Mouse (Mus musculus) left cerebral cortex, adult 9 months (tissue): ENCODE measurements at regions not wholly inside any gene's neighbourhood (a gene's known extent, or its start where the extent isn't known, plus 50 kb on each side); places are given as distances from the start of the nearest gene placed in this dataset.

ENCODE experiments used
- DNase-seq, 2 experiments: peaks; one replicate each; pipeline ENCODE4 v3.0.0; 2022; ENCODE audit warnings: low spot score in 2 of 2

DNA sequence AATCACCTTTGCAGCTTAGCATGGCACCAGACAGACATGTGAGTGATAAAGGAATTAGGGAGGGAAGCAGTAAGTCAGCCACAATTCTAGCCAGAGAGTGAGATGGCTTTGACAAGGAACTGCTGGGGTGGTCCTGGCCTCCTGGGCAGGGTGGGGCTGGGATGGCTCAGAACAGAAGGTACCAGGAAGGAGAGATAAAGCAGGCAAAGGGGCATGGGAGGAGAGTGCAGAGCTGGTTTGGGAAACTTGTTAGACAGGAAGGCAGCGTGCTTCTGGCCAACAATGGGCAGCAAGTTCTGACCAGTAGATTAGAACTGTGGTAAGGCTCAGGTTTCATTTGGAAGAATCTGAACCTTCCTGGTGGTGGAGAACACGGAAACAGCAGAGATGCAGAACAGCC lies 130.5 kb upstream of the Mkln1 start:
- DNase-seq = no peak

DNA sequence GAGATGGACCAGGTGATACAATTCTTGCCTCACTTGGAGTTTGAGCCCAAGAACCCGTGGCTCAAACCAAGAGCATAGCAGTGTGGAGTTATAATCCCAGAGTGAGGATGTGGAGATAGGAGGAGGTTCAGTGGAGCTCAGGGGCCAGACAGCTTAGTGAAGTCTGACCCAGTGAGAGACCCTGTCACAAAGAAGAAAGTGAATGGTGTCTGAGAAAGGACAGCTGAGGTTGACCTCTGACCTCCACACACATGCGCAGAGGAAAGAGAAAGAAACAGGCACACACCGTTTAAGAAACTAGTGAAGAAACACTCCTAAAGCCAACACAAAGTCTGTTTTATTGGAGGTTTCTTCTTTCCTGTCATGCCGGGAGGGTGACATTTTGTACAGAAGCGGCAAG lies 124.7 kb upstream of the Mkln1 start:
- DNase-seq = no peak

DNA sequence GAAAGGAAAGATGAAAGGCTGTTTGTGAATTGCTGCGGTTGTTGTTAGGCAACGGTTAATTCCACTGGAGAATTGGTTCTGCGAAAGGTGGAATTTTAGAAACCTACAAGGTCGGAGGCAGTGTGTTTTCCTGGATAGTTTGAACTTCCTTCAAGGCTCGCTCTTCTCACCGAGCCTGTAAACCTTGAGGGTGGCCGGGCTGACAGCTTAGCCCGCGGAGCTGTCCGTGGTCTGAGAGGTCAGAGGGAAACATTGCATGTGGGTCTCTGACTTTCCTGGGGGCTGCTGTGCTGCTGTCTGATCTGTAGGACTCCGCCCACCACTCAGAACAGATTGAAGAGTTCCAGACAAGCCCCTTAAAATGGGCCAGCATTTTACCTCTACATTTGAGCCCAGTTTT lies 124.3 kb upstream of the Mkln1 start:
- no peak for DNase-seq

DNA sequence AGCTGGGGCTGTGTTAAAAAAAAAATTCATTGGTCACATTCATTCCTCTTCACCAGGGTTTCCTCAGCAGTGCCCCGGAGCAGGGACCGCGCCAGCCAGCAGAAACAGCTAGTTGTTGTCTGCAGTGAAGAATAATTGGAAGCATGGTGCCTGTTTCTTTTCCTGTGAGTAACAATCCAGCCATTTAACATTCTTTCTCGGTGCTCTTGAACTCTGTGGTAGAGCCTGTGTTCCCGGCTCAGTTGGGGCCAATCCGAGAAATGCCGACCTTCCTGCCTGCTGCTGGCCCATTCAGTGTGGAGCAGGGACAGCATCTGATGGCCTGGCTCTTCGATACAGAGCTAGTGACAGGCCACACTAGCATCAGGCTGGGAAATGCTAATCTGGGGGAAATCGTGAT lies 120.7 kb upstream of the Mkln1 start:
- DNase-seq = no peak

DNA sequence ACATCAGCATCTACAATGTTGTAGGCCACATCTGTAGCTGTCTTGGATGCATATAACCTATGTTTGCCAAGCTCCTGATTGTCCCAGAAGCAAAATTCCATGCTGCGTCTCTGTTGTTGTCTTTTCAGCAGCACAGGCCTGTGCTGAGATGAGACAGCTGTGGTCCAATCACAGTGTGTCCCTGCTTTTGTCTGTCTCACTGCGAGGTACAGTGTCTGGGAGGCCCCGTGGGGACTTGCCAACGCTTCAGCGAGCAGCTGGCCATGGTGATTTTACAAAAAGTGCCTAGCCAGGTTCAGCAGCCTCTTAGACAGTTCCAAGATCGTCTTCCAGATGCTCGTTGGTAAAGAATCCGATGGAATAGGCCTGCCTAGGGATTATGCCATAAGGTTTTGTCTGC lies 114.6 kb upstream of the Mkln1 start:
- DNase-seq = no peak

DNA sequence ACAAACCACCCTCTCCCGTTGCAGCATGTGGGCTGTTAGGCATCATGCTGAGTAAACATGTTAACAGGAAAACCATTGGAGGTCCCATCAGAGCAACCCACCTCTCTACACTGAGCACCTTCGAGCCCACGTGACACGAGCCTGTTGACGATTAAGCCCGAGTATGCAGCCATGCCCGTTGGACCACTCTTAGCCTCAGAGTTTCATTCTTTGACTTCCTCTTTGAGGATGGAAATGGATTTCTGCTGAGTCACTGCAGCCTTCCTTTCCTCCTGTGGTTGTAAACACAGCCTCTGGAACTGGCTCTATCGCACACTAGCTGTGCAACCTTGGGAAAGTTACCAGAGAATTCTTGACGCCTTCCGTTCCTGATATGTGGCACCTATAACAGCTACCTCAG lies 114.1 kb upstream of the Mkln1 start:
- DNase-seq = no peak

DNA sequence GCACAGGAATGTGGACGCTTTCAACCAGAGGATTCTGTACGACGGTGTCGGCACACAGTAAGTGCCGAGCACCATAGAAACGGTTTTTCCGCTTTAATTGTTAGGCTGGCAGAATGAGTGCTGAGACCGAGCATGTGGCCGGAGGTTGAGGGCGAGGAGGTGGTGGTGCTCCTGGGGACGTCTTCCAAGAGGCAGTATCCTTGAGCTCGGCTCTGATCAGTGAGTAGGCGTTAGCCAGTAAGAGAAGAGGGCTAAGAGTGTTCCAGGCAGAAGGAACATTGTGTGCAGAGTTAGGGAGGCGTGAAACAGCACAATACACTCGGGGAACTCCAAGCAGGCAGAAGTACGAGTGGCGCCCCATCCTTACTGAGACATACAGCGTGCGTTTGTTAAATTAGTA lies 113.5 kb upstream of the Mkln1 start:
- peak; percentile 83 to 91 for DNase-seq

DNA sequence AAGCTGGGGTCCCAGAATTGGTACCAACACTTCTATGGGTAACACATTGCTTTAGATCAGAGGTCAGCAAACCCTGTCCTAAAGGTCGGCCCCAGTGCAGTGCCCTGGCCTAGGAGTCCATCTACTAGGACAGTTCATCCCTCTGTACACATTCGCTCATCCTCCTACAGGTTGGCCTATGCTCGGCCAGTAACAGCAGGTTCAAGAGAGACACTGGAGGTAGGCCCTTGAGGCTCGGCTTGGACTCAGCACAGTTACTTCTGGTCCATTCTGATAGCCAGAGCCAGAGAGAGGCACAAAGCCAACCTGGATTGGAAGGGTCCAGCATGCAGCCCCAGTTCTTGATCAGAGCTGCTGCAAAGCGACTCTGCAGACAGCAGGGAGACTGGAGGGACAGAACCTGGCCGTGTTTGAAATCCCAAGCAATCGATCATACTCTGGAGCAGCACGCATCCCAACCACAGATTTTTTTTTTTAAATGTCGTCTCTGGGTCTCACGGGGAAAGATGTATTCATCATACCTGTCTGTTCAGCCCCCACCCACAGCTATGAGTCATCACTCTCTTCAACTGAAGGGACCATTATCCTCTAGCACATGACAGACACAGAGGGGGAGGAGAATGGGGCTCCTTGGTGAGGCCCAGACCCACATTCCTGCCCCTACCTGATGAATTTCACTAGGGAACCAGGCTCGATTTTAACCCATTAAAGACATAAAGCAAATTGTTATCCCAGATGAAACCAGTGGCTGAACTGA lies 112.4 kb upstream of the Mkln1 start:
- DNase-seq = no peak

DNA sequence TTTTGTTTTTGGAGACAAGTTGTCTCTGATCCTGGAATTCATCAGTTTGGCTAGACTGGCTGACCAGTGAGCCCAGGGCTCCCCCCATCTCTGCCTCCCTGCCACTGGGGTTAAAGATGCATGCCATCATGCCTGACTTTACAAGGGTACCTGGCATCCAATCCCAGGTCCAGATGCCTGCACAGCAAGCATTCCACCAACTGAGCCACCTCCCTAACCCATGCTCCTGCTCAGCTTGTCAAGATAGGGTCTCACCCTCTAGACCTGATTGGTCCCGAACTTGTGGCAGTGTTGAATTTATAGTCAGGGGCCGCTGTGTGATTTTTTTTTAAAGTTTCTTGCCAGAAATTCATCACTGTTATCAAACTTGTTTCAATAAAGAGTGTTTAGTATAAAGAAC lies 111.4 kb upstream of the Mkln1 start:
- no peak for DNase-seq

DNA sequence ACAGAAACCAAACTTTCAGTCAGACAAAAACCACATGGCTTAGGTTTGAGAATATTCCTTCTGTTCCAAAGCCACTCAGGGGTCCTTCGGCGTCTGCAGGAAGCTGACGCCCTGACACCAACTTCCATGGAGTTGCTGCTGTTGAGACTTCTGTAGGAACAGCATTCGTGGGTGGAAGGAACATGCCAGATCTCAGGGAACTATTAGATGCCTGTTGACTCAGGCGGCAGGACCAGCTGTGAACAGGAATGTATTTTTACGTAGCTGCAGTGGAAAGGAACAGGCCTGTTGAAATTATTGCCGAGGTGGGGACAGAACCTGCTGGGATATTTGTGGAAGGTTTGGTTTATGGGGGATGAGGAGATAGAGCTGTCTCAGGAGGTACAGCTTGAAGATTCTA lies 110.8 kb upstream of the Mkln1 start:
- DNase-seq = peak in 1 of 2 experiments; percentile 74

DNA sequence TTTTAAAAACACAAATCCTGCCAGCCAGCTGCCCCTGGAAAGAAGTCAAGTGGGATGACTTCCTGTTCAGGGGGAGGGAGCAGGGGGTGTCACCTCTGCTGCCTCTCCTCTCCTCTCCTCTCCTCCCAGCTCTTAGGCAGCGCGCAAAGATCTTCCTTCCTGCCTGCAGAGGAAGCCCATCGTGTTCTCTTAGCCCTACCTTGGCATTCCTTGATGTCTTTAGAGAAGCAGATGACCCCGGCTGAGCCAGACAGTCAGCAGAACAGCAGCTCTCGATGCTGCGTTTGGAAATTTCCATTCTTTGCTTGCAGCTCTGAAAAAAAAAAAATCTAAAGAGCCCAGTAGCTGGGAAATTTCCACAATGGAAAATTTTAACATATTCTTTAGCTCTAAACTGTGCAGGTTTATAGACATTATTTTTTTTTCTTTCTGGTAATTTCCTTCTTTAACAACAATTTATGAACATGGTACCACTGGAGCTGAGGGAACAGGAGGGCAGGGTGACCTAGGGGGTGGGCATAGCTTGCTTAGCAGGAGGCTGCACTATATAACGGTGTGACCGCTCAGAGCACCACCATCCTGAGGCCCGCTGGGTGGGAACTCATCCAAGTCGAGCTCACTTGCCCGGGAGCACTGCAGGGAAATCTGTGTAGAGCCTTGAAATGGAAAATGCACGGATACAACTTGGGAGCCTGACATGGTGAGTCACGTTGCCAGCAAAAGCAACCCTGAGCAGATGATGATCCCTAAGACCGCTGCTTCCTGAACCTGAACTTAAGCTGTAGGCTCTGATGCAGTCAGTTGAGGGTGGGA lies 109.9 kb upstream of the Mkln1 start:
- peak in 1 of 2 experiments; percentile 73 for DNase-seq

DNA sequence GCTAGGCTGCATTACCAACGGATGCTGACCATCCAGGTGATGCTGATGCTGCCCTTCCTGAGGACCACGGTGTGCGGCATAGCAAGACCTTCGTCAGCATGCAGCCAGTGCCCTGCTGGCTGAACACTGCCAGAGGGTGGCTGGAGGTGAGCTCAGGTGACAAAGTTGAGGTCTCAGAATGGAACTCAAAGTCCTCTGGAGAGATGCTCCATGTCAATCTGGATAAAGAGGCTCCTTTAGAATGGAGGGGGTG lies 109.4 kb upstream of the Mkln1 start:
- DNase-seq = no peak

DNA sequence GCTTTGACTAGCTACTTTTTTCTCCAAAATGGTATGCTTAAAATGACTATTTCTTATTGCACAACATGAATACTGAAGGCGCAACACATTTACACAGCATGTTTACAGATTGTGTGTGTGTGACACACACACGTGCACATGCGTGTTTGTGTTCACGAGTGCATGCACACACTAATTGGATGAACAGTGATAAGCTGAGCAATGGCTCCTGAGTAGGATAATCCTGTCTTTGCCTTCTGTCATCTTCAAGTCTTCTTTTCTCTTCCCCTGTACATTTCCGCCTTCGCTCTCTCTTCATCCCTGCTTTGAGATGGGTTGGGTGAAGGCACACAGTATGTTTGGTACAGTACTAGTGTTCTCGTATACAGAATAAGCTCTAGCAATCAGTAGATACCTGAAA lies 106.5 kb upstream of the Mkln1 start:
- no peak for DNase-seq

DNA sequence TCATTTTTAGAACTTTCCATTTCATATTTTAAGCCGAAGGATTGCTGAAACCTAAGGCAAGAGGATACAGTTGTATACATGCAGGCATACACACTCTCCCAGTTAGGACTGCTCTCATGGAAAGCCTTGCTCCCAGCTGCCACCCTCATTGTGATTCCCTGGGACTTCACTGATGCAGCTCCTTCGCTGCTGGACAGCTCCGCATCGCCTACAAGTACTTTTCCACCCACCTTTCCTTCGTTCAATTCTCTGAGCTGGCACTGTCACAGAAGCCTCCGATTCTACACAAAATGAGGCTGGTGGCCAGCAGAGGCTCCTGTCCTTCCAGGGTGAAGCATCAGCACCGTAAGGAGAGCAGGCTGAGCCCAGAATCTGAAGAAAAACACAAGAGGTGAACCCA lies 105.5 kb upstream of the Mkln1 start:
- DNase-seq = no peak

DNA sequence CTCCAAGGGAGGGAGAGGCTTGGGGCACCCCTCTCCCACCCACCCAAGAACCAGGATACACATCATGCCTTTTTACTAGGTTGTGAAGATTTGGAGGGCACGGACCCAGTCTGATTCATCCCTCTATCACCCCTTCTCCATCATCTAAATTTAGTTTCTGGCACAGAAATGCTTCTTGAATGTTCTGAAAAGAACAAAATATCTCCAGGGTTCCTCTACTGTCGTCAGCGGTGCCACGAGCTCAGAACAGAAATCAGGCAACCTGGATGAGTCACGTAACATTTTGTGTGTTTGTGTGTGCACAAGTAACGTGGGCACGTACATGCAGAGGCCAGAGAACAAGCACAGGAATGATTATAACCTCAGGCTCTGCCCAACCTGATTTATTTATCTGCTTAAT lies 99.1 kb upstream of the Mkln1 start:
- no peak for DNase-seq

DNA sequence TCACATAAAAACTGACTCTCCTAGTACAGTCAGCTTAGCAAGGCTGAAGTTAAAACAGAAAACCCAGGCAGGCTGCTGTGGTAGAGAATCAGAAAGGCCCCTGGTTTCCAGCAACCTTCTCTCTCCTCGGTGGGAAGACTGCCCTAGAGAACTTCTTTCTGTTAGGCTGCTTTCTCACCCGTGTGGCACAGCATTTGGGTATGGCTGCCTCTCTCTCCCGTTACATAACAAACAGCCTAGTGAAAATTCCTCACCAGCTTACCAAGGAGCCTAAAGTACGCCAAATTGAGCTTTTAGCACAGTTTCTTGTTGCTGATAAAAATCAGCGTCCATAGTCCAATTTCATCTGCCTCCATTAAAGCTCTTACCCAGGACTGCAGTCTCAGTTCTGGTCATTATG lies 92.8 kb upstream of the Mkln1 start:
- no peak for DNase-seq

DNA sequence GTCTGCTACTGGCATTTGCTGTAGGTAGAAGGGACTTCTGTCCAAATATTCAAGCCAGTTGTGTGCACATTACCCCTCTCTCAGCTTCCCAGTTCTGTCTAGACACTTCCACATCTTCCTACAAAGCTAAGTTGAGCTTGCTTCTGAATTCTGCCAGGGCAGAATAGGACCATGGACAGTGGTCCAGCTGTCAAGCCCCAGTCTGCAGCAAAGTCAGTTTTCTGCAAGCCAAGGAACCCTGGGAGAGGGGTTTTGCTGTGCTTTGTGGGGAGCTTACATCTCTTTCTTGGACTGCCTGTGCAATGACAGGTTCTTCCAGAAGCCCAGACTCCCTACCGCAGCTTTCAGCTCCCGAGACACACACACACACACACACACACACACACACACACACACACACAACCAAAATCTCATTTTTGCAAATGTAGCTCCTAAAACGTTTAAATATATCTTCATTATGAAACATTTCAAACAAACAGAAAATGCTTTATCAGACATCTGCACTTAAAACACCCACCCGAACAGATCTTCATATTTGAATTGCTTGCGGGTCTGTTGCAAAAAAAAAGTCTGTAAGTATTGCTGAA lies 91.4 kb upstream of the Mkln1 start:
- DNase-seq = no peak

DNA sequence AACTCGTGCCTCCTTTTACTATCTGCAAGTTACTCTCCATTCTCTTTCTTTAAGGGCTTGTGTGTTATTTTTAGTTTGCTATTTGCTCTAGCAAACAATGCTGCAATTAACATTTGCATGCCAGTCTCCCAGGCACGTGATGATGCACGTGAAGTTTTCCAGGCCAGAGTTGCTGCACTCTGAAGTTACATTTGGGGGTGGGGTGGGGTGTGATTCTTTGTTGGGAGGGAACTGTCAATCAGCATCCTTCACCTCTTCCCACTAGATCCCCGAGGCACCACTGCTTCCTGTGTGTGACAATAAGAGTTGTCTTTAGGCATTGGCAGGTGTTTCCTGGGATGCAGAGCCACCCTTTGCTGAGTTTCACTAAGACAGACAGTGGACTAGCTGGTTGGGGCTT lies 90.6 kb upstream of the Mkln1 start:
- DNase-seq = no peak

DNA sequence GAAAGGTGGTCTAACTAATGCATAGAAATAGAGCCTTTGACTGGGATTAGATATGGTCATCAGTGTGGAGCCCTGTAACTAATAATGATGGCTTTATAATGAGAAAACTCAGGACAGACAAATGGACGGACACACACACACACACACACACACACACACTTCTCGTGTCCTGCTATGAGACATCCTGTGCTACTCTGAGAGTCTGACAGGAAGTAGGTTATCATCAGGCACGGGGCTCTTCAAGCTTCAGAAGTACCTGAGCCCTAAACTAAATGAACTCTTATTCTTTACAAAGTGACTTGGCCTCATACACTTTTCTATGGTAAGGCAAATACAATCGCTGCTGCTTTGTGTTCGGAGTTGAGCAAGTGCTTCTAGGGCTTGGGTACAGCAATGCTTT lies 87.9 kb upstream of the Mkln1 start:
- no peak for DNase-seq

DNA sequence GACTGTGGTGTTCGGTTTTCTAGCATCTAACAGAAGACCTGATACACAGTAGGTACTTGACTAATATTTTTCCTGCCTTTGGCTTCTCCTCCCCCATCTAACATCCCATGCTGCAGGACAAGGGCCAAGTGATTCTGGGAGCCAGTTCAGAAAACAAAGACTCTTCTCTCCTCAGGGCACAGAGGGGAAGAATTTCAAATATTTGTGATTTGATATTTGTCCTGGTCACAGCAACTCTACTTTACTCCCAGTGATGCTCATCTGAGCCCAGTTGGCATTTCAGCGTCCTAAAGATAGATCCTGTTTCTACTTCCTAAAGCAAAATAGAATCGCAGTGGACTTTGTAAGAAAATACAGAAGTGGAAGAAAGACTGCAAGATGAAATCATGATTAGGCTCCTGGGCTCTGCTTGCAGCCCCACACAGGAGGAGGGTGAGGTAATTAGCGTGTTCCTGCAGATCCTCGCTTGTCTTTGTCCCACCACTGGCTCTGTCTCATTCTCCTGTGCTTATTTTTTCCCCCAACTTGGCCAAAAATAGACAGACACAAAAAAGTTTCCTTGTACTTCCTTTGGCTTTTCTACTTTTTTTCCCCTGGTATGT lies 84.6 kb upstream of the Mkln1 start:
- DNase-seq = no peak

DNA sequence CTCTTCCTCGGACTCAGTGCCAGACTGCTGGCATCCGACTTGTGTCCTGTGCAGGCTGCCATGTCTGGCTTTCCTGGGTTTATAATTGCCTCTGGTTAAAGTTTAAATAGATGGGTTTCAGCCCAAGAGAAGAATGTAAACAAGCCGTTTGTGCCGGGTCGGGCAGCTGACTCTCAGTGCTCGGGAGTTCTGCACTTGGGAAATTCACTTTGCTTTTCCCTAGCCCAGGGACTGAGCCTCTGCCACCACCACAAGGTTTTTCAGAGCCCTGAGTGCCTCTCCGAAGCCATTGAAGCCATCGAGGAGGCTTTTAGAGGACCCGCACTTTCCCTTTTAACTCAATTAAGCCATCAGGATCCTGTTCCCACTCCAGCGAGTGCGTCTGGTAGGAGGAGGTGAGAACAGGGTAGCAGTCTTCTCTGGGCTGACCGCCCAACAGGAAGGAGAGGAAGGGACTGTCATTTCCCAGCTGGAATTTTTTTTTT lies 80.8 kb upstream of the Mkln1 start:
- DNase-seq = no peak

DNA sequence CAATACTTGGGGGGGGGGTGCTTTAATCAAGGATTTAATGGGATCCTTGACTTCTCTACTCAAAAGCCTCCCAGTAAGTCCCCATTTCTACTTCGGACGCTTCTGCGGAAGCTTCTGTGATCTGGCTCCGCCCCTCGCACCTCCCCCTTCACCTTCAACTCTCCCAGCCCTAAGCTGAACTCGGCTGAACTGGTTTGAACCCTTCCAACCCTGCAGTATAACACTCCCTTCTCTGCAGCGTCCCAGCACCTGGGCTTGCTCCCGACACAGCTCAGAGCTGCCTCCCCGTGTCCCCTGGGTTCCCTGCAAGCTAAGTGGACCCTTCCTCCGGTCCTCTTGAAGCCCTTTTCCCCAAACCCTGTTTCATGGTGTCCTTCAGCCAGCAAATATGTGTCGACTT lies 80.0 kb upstream of the Mkln1 start:
- no peak for DNase-seq

DNA sequence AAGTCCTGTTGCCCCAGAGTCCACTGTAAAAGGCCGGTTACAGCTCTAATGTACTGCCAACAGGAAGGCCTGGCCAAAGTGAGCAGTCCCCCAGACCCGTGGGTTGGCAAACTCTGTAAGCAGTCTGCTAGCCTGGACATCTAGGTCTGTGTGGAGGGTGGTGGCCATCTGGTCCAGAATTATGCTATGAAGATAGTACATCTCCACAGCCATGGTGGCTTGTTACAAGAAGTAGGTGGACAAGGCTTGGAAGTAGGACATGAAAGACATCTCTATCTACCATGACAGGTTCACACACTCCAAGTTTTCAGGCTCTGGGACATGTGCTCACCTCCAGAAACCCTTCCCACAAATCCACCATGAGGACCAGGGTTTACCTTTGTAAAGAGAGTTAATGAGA lies 79.1 kb upstream of the Mkln1 start:
- DNase-seq = no peak
